Mouse (Mus musculus) heart, adult 2 months (tissue): ENCODE results near the gene Ddn. TPM values are rescaled to one million over a fixed set of nuclear protein-coding genes. Genes with fewer than 3 reads are reported as not detected.

Source experiments
- DNase-seq, 2 experiments: peaks; one replicate each; pipeline ENCODE4 v3.0.0; 2021
- H3K27ac ChIP-seq: fragments of 200-600 bp; 2 replicates; pipeline ENCODE4 v1.8.1; 2022
- H3K27me3 ChIP-seq: fragments of 200-500 bp; 2 replicates; pipeline ENCODE4 v1.6.1; 2012; ENCODE audit warnings: mild to moderate bottlenecking, low read length, inconsistent platforms, mixed read lengths; ENCODE audit not compliant: control insufficient read depth, insufficient read depth
- H3K36me3 ChIP-seq: fragments of 200-500 bp; 2 replicates; pipeline ENCODE4 v1.6.1; 2012; ENCODE audit warnings: low read length, inconsistent platforms; ENCODE audit not compliant: control insufficient read depth, insufficient read depth
- H3K4me1 ChIP-seq: fragments of 200-500 bp; 2 replicates; pipeline ENCODE4 v1.6.1; 2011; ENCODE audit warnings: low read length; ENCODE audit not compliant: control insufficient read depth, insufficient read depth
- H3K4me3 ChIP-seq: fragments of 200-600 bp; 2 replicates; pipeline ENCODE4 v1.8.1; 2022
- H3K79me2 ChIP-seq: fragments of 200-500 bp; replicated peaks from 2 replicates; pipeline ENCODE4 v1.6.1; 2012; ENCODE audit warnings: mild to moderate bottlenecking, inconsistent platforms, low read length, moderate library complexity, mixed read lengths; ENCODE audit not compliant: control insufficient read depth, insufficient read depth
- H3K9ac ChIP-seq: fragments of 200-500 bp; 2 replicates; pipeline ENCODE4 v1.6.1; 2012; ENCODE audit warnings: low read depth, mild to moderate bottlenecking, control low read depth, inconsistent platforms, low read length, mixed read lengths
- CTCF ChIP-seq: fragments of 200-600 bp; IDR thresholded peaks from 2 replicates; pipeline ENCODE4 v1.8.1; 2022; ENCODE audit warnings: antibody characterized with exemption, mild to moderate bottlenecking, moderate library complexity
- EP300 ChIP-seq: fragments of 200-500 bp; IDR thresholded peaks from 2 replicates; pipeline ENCODE4 v1.6.1; 2011; ENCODE audit warnings: low read depth, low read length, control low read depth; ENCODE audit not compliant: insufficient read depth
- POLR2A ChIP-seq: fragments of 200-500 bp; IDR thresholded peaks from 2 replicates; pipeline ENCODE4 v1.6.1; 2011; ENCODE audit warnings: mild to moderate bottlenecking, low read depth, low read length, control low read depth; ENCODE audit not compliant: insufficient read depth
- WGBS: fragments of 180-500 bp; shearing (Covaris S2); methylation state at CpG from one replicate; pipeline ENCODE4 v1.1.7; 2018; 5-methylcytosine and 5-hydroxymethylcytosine counted together
- intact Hi-C: fragments of 180-260 bp; cut with DNase I; formaldehyde crosslinking; loops from one replicate; pipeline ENCODE4 v1.15.1; 2025
- polyA plus RNA-seq: library from polyadenylated mRNA; depleted of rRNA; stranded (reverse); fragments of >200 nt; gene quantifications from 2 replicates; pipeline ENCODE4 v1.2.3, GENCODE M21; 2012
- total RNA-seq, 2 experiments: library from RNA; stranded (reverse); gene quantifications; 2 replicates each; pipeline ENCODE4 v1.2.3; 2021

Ddn gene
- total and polyA plus RNA-seq, 3 experiments: 0.23 to 0.50 (median 0.45) TPM

DNA sequence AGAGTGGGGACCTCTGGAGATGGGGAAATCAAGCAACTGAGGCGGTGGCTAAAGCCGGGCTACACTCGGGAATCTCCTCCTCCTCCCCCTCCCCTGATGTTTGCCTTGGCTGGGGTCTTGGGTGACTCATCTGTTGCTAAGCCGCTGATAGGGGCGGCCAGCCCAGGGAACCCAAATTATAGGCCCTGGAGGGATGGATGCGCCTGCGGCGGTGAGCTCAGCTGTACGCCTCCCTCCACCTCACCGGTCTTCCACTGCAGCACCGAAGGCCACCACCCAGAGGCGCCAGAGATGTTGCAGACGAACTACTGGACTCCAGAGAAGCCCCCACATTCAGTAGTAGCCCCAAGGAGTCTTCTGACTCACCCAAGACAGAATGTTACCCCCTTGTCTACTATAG lies 28.7 kb downstream of the Ddn start:
- WGBS: 22% methylated on average over 13 of the region's 13 CpGs
- no peak overlapping the region for H3K4me3 ChIP-seq
- no peaks in the 10 kb centered on the region for H3K79me2 ChIP-seq
- DNase-seq: peak; percentile 64 to 71
- peaks cover 23% of the 10 kb centered on the region for H3K27me3 ChIP-seq
- H3K36me3 ChIP-seq: no peaks in the 10 kb centered on the region
- H3K27ac ChIP-seq: no peak overlapping the region
- H3K9ac ChIP-seq: no peak overlapping the region
- H3K4me1 ChIP-seq: peaks cover 2% of the 10 kb centered on the region; the same call in 1 of the 2 replicates
- intact Hi-C loops: no loop called here
- TF ChIP-seq POLR2A (no peak), CTCF (peak; percentile 37)

DNA sequence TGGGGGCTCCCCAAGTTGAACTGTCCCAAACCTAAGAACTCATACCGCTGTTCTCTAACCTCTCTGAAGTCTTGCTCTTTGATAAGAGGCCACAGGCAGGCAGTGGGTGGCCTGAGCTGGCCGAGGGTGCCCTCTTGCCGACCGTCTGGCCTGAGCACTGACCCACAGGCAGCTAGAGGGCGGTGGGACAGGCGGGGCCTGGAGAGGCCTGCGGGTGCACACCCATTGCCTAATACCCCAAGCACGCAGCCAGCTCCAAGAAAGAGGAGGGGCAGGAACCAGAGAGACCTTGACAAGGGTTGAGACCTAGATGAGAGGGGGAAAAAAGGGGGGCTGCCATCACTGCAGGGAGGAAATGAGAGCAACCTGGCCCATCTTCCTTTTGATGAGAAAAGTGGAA lies 29.2 kb downstream of the Ddn start:
- DNase-seq: peak; percentile 60 to 69

DNA sequence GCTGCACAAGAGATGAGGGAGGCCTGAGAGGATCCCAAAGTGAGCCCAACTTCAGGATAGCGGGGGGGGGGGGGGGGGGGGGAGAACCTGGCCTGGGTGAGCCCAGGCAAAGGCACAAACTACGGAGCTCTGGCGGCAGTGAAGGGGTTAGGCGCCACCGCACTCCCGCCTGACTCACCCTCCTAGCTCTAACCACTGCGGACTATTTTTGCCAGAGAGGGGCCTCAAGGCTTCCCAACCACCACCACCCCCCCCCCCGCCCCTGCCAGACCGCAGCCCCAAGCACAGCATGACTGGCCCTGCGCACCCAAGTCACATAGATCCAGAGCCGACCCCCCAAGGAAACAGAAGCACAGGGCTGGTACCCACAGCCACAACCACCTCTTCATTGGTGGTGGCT lies 30.5 kb downstream of the Ddn start:
- Histone ChIP-seq H3K79me2 (no peaks in the 10 kb centered on the region), H3K4me1 (peaks cover 2% of the 10 kb centered on the region; the same call in 1 of the 2 replicates), H3K36me3 (no peaks in the 10 kb centered on the region), H3K9ac (no peak overlapping the region), H3K27me3 (peaks cover 23% of the 10 kb centered on the region), H3K27ac (no peak overlapping the region), H3K4me3 (no peak overlapping the region)
- DNase-seq: no peak
- TF ChIP-seq CTCF (no peak), EP300 (no peak), POLR2A (no peak)
- 18% methylated on average over 11 of the region's 11 CpGs for WGBS
- intact Hi-C loops: no loop called here

More for the DNA sequence above, 29.2 kb downstream of the Ddn start:
- H3K79me2 ChIP-seq: no peaks in the 10 kb centered on the region
- no peak overlapping the region for H3K27ac ChIP-seq
- no peak for TF ChIP-seq EP300
- TF ChIP-seq CTCF: no peak
- TF ChIP-seq POLR2A: no peak
- H3K4me1 ChIP-seq: peaks cover 2% of the 10 kb centered on the region; the same call in 1 of the 2 replicates
- no peaks in the 10 kb centered on the region for H3K36me3 ChIP-seq
- H3K27me3 ChIP-seq: peaks cover 23% of the 10 kb centered on the region
- intact Hi-C loops: no loop called here
- WGBS: 26% methylated on average over 8 of the region's 8 CpGs
- no peak overlapping the region for H3K4me3 ChIP-seq
- H3K9ac ChIP-seq: no peak overlapping the region

GRCm38 (mm10) chr15:98778191-98778770 lies 31.0 kb downstream of the Ddn start:
- intact Hi-C loops: no loop called here
- no peak for TF ChIP-seq EP300
- H3K4me3 ChIP-seq: no peak overlapping the region; the same call in 1 of the 2 replicates

GRCm38 (mm10) chr15:98777762-98778161 lies 31.5 kb downstream of the Ddn start, which contains the start of gene Wnt10b:
Wnt10b (minus strand) TSS chr15:98778150.
- Histone ChIP-seq H3K27me3 (peaks cover 23% of the 10 kb centered on the region), H3K4me1 (peaks cover 2% of the 10 kb centered on the region; the same call in 1 of the 2 replicates), H3K27ac (no peak within 1 kb of the TSS), H3K79me2 (no peaks in the 10 kb centered on the region), H3K4me3 (peak within 1 kb of the TSS; percentile 15; the same call in 1 of the 2 replicates), H3K36me3 (no peaks in the 10 kb centered on the region), H3K9ac (peak within 1 kb of the TSS; percentile 35; the same call in 1 of the 2 replicates)
- intact Hi-C loops: no loop called here
- under 1% methylated on average over 26 of the region's 33 CpGs for WGBS
- TF ChIP-seq EP300 (no peak), CTCF (no peak), POLR2A (no peak)
- DNase-seq: peak in 1 of 2 experiments; percentile 50

More at GRCm38 (mm10) chr15:98778191-98778770, 31.0 kb downstream of the Ddn start:
- Histone ChIP-seq H3K9ac (no peak overlapping the region), H3K36me3 (no peaks in the 10 kb centered on the region), H3K27ac (no peak overlapping the region), H3K27me3 (peaks cover 23% of the 10 kb centered on the region), H3K4me1 (peaks cover 2% of the 10 kb centered on the region; the same call in 1 of the 2 replicates), H3K79me2 (no peaks in the 10 kb centered on the region)
- DNase-seq: no peak
- 4% methylated on average over 25 of the region's 25 CpGs for WGBS

GRCm38 (mm10) chr15:98777005-98777616 lies 32.2 kb downstream of the Ddn start:
- peak in 1 of 2 experiments; percentile 26 for DNase-seq
- peaks cover 3% of the 10 kb centered on the region; the same call in 1 of the 2 replicates for H3K4me1 ChIP-seq
- 13% methylated on average over 19 of the region's 19 CpGs for WGBS
- no peaks in the 10 kb centered on the region for H3K36me3 ChIP-seq
- no peak overlapping the region for H3K27ac ChIP-seq
- H3K4me3 ChIP-seq: no peak overlapping the region
- peaks cover 23% of the 10 kb centered on the region for H3K27me3 ChIP-seq
- TF ChIP-seq CTCF (no peak), EP300 (no peak), POLR2A (no peak)
- intact Hi-C loops: no loop called here
- no peak overlapping the region for H3K9ac ChIP-seq
- H3K79me2 ChIP-seq: no peaks in the 10 kb centered on the region
